Mouse (Mus musculus): ENCODE measurements at regions not wholly inside any gene's neighbourhood (a gene's known extent, or its start where the extent isn't known, plus 50 kb on each side); places are given as distances from the start of the nearest gene placed in this dataset.

DNA sequence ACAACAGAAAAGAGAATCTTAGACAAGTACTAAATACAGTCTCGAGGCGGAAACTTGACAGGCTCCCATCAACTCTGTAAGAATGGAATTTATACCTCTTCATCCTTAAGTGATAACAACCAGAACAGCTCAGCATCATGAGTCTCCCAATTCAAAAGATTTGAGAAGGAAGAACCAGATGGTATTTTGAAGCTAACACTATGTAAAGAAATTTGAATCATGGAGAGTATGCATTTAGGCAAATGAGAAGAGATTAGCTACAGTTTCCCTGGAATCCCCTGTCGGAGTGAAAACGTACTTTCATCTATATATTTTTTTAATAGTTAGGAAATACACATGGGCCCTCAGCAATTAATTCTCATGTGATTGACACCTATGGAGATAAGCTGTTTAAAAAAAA is 140.9 kb downstream of the Nrip1 start:
- TF ChIP-seq POLR2A (IDR thresholded peaks at IDR 0.05; ENCODE audit: insufficient read depth, low read depth, low read length) (no peak), CTCF (IDR thresholded peaks at IDR 0.05) (no peak), EP300 (IDR thresholded peaks at IDR 0.05; ENCODE audit: insufficient read depth, low read depth, low read length) (no peak)

Measured in heart, adult 2 months (tissue).